Mouse (Mus musculus): ENCODE data around the gene Swsap1.
A peak's percentile ranks its signal among the peaks of the same experiment; 100 is the strongest.

- no peak for TF ChIP-seq POLR2A (IDR thresholded peaks at IDR 0.05; ENCODE audit: borderline replicate concordance, extremely low read depth, low read depth, low read length)
- peak; percentile 45; the same call in 1 of the 2 replicates for TF ChIP-seq CTCF (IDR thresholded peaks at IDR 0.05; ENCODE audit: insufficient read depth, low read length)
These were observed 5.2 kb upstream of the Swsap1 start for GRCm38 (mm10) chr9:21950322-21950721.
